Mouse (Mus musculus): ENCODE results near the gene Dusp1.

DNA sequence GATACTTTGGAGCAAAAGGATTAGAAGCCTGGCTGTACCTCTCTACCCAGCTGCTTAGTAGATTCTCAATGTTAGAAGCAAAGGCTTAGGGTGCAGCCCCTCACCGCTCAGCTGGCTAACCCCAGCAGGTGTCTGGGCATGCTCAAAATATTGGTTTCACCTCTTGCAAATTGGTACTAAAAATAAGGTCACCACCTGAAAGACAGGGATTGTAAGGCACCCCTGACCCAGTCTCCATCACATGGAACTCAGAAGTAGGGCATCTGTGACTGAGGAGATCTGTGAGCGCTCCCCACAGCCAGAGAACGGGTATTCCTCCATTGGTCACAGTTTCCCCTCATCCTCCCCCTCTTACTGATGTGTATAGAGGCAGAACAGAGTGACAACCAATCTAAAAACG is 364 bp upstream of the Dusp1 start:
- TF ChIP-seq POLR2A (IDR thresholded peaks at IDR 0.05; ENCODE audit: insufficient read length, low read depth) (no peak), MAX (IDR thresholded peaks at IDR 0.05; ENCODE audit: low read depth) (no peak), CEBPB (IDR thresholded peaks at IDR 0.05; ENCODE audit: insufficient read depth, poor library complexity, severe bottlenecking) (no peak), E2F4 (IDR thresholded peaks at IDR 0.05; ENCODE audit: insufficient read depth) (no peak), USF1 (IDR thresholded peaks at IDR 0.05; ENCODE audit: low read depth) (no peak), SRF (IDR thresholded peaks at IDR 0.05; ENCODE audit: control insufficient read depth, insufficient read length, low read depth) (no peak), TCF12 (IDR thresholded peaks at IDR 0.05; ENCODE audit: insufficient read depth, poor library complexity, severe bottlenecking) (no peak)

All from myocyte (in vitro differentiated cells).